Mouse (Mus musculus) hindbrain, embryonic 12.5 days (tissue): ENCODE results near the gene Syt3. TPM values are rescaled to one million over a fixed set of nuclear protein-coding genes. Genes with fewer than 3 reads are reported as not detected.

ENCODE experiments used
- ATAC-seq: fragments of 200-750 bp; cut with Nextera tagmentation; 2 replicates; pipeline ENCODE4 v1.8.0; 2017; ENCODE audit warnings: moderate TSS enrichment; ENCODE audit not compliant: low FRiP score
- H3K27ac ChIP-seq: fragments of 300-500 bp; sonication (generic); 2 replicates; pipeline ENCODE4 v1.5.1; 2016; ENCODE audit warnings: mild to moderate bottlenecking
- H3K27me3 ChIP-seq: fragments of 300-500 bp; sonication (generic); 2 replicates; pipeline ENCODE4 v1.6.1; 2016; ENCODE audit warnings: mild to moderate bottlenecking
- H3K36me3 ChIP-seq: fragments of 300-500 bp; sonication (generic); 2 replicates; pipeline ENCODE4 v1.6.1; 2016; ENCODE audit warnings: mild to moderate bottlenecking
- H3K4me1 ChIP-seq: fragments of 300-500 bp; sonication (generic); 2 replicates; pipeline ENCODE4 v1.6.1; 2016
- H3K4me2 ChIP-seq: fragments of 300-500 bp; sonication (generic); replicated peaks from 2 replicates; pipeline ENCODE4 v1.6.1; 2016; ENCODE audit warnings: mild to moderate bottlenecking
- H3K4me3 ChIP-seq: fragments of 300-500 bp; sonication (generic); 2 replicates; pipeline ENCODE4 v1.5.1; 2016; ENCODE audit warnings: mild to moderate bottlenecking
- H3K9ac ChIP-seq: fragments of 300-500 bp; sonication (generic); 2 replicates; pipeline ENCODE4 v1.6.1; 2016; ENCODE audit warnings: mild to moderate bottlenecking, moderate library complexity
- H3K9me3 ChIP-seq: fragments of 300-500 bp; sonication (generic); replicated peaks from 2 replicates; pipeline ENCODE4 v1.6.1; 2016; ENCODE audit warnings: mild to moderate bottlenecking
- WGBS: fragments of 180-500 bp; shearing (Covaris S2); methylation state at CpG from one replicate; pipeline ENCODE4 v1.1.7; 2016; 5-methylcytosine and 5-hydroxymethylcytosine counted together
- polyA plus RNA-seq: library from polyadenylated mRNA; unstranded; fragments of >200 nt; fragmentation: Nextera tagmentation; extraction: Ambion mirVana; gene quantifications from 2 replicates; pipeline ENCODE4 v1.2.1, GENCODE M21; 2016

The Syt3 gene
- polyA plus RNA-seq, 1 experiment from 2014 or later = 7.5 TPM

DNA sequence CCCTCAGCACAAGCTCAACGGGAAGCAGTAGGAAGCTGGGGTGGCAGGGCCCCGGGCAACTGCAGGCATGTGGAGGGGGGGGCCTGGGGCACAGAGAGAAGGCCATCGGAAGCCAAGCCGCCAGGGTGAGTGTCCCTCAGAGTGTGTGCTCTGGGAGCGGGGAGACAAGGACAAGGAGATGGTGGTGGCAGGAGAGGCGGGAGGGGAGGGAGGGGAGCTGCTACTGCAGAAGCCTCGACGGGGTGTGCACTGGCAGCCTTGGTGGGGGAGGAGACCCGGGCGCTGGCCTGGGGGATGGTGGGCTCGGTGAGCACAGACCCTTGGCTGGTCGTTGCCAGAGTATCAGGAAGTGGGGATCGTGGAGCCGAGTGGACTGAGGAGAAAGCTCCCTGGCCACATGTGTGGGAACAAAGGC, 58.5 kb downstream of the Syt3 start:
- Histone ChIP-seq H3K4me3 (peak overlapping the region; percentile 71), H3K27ac (peak overlapping the region; percentile 99), H3K4me1 (peaks cover 53% of the 10 kb centered on the region), H3K9me3 (no peaks in the 10 kb centered on the region), H3K36me3 (peaks cover 19% of the 10 kb centered on the region), H3K27me3 (peaks cover 40% of the 10 kb centered on the region), H3K9ac (peak overlapping the region; percentile 99), H3K4me2 (peak overlapping the region; percentile 87)
- under 1% methylated on average over 14 of the region's 14 CpGs for WGBS
- peak; percentile 26 for ATAC-seq

GRCm38 (mm10) chr7:44443268-44444173, 59.6 kb downstream of the Syt3 start:
- Histone ChIP-seq H3K36me3 (peaks cover 30% of the 10 kb centered on the region), H3K27ac (peak overlapping the region; percentile 99), H3K4me2 (peak overlapping the region; percentile 87), H3K9ac (peak overlapping the region; percentile 99), H3K4me1 (peaks cover 47% of the 10 kb centered on the region), H3K4me3 (peak overlapping the region; percentile 71), H3K9me3 (no peaks in the 10 kb centered on the region), H3K27me3 (peaks cover 40% of the 10 kb centered on the region)
- WGBS = 6% methylated on average over 20 of the region's 20 CpGs
- ATAC-seq = peak; percentile 58

DNA sequence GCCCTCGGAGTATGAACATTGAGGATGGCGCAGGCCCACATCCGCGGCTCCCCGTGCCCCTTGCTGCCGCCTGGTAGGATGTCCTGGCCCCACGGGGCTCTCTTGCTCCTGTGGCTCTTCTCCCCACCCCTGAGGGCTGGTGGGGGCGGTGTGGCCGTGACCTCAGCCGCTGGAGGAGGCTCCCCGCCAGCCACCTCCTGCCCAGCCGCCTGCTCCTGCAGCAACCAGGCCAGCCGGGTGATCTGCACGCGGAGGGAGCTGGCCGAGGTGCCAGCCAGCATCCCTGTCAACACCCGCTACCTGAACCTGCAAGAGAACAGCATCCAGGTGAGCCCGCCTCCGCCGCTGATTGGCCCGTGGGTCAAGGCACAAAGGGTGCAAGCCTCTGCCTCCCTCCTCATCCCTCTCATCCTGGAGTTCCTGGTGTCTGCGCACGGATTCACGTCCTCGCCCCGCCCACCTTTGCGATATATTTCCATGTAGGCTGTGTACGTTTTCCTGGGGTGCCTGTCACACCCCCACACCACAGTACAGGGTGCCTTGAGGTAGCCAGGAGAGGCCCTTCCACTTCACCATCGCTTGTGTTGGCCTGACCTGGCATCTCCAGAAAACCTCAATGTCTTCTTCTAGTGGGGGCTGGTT, 61.1 kb downstream of the Syt3 start:
- no peak for ATAC-seq
- Histone ChIP-seq H3K36me3 (peaks cover 44% of the 10 kb centered on the region), H3K4me1 (peaks cover 51% of the 10 kb centered on the region), H3K27ac (no peak overlapping the region), H3K27me3 (peaks cover 35% of the 10 kb centered on the region), H3K4me2 (peak overlapping the region; percentile 87), H3K9me3 (no peaks in the 10 kb centered on the region), H3K9ac (peak overlapping the region; percentile 73), H3K4me3 (peak overlapping the region; percentile 71)
- 24% methylated on average over 29 of the region's 29 CpGs for WGBS

- H3K4me2 ChIP-seq = peak overlapping the region; percentile 87
- H3K36me3 ChIP-seq = peaks cover 49% of the 10 kb centered on the region
- no peak overlapping the region for H3K27ac ChIP-seq
- H3K27me3 ChIP-seq = peaks cover 35% of the 10 kb centered on the region
- 41% methylated on average over 7 of the region's 7 CpGs for WGBS
- H3K4me1 ChIP-seq = peaks cover 51% of the 10 kb centered on the region
- peak overlapping the region; percentile 71 for H3K4me3 ChIP-seq
- ATAC-seq = no peak
- peak overlapping the region; percentile 73 for H3K9ac ChIP-seq
- H3K9me3 ChIP-seq = no peaks in the 10 kb centered on the region
Measured at GRCm38 (mm10) chr7:44445528-44445923, 61.6 kb downstream of the Syt3 start.

GRCm38 (mm10) chr7:44446070-44446855, 62.4 kb downstream of the Syt3 start:
- peaks cover 50% of the 10 kb centered on the region for H3K4me1 ChIP-seq
- peaks cover 29% of the 10 kb centered on the region for H3K27me3 ChIP-seq
- no peaks in the 10 kb centered on the region for H3K9me3 ChIP-seq
- no peak overlapping the region for H3K4me3 ChIP-seq
- 57% methylated on average over 12 of the region's 12 CpGs for WGBS
- peak overlapping the region; percentile 73; the same call in 1 of the 2 replicates for H3K9ac ChIP-seq
- H3K36me3 ChIP-seq = peaks cover 52% of the 10 kb centered on the region
- peak overlapping the region; percentile 87 for H3K4me2 ChIP-seq
- no peak overlapping the region for H3K27ac ChIP-seq
- ATAC-seq = no peak

Other genes with a start within 250 kb of the Syt3 start
- not detected in 2 replicates for gene Klk1b16, start 247.3 kb upstream of the Syt3 start, polyA plus RNA-seq
- not detected in 2 replicates for gene Klk1b24, start 195.9 kb upstream of the Syt3 start, polyA plus RNA-seq
- gene Klk1b3, start 185.9 kb upstream of the Syt3 start, polyA plus RNA-seq = not detected in 2 replicates
- not detected in 2 replicates for gene Klk1b4, start 176.7 kb upstream of the Syt3 start, polyA plus RNA-seq
- gene Klk1b5, start 168.2 kb upstream of the Syt3 start, polyA plus RNA-seq = not detected in 2 replicates
- not detected in 2 replicates for gene Klk1, start 158.7 kb upstream of the Syt3 start, polyA plus RNA-seq
- gene Gm36864, start 147.9 kb upstream of the Syt3 start, polyA plus RNA-seq = not detected in 2 replicates
- 1.1 and 1.2 TPM in 2 replicates for gene 1700028J19Rik, start 137.4 kb upstream of the Syt3 start, polyA plus RNA-seq
- 182 and 196 TPM in 2 replicates for gene 2410002F23Rik, start 137.4 kb upstream of the Syt3 start, polyA plus RNA-seq
- gene Acp4, start 126.7 kb upstream of the Syt3 start, polyA plus RNA-seq = not detected in 2 replicates
- not detected in 2 replicates for gene Gm15517, start 122.7 kb upstream of the Syt3 start, polyA plus RNA-seq
- 2.0 and 2.9 TPM in 2 replicates for gene Clec11a, start 77.2 kb upstream of the Syt3 start, polyA plus RNA-seq
- 12.5 and 12.8 TPM in 2 replicates for gene Shank1, start 73.8 kb upstream of the Syt3 start, polyA plus RNA-seq
- 1.1 and 1.9 TPM in 2 replicates for gene 1700008O03Rik, start 1.7 kb downstream of the Syt3 start, polyA plus RNA-seq
- gene Lrrc4b, start 44.9 kb downstream of the Syt3 start, polyA plus RNA-seq = 12.6 and 12.7 TPM in 2 replicates
- 1.3 and 3.9 TPM in 2 replicates for gene Aspdh, start 81.3 kb downstream of the Syt3 start, polyA plus RNA-seq
- 60.5 and 65.1 TPM in 2 replicates for gene Josd2, start 83.9 kb downstream of the Syt3 start, polyA plus RNA-seq
- 134 and 142 TPM in 2 replicates for gene Emc10, start 112.4 kb downstream of the Syt3 start, polyA plus RNA-seq
- gene Fam71e1, start 112.5 kb downstream of the Syt3 start, polyA plus RNA-seq = 25.2 and 26.0 TPM in 2 replicates
- 0.22 TPM in 1 of 2 replicates, not detected in the other for gene Mybpc2, start 140.6 kb downstream of the Syt3 start, polyA plus RNA-seq
- gene Spib, start 148.0 kb downstream of the Syt3 start, polyA plus RNA-seq = 0.08 and 0.10 TPM in 2 replicates
- gene Pold1, start 164.7 kb downstream of the Syt3 start, polyA plus RNA-seq = 72.1 and 73.5 TPM in 2 replicates
- gene Nr1h2, start 169.8 kb downstream of the Syt3 start, polyA plus RNA-seq = 71.5 and 75.8 TPM in 2 replicates
- 0.87 and 1.2 TPM in 2 replicates for gene Napsa, start 188.3 kb downstream of the Syt3 start, polyA plus RNA-seq
- 3.4 and 3.8 TPM in 2 replicates for gene Kcnc3, start 206.6 kb downstream of the Syt3 start, polyA plus RNA-seq